Mouse (Mus musculus) midbrain, embryonic 10.5 days (tissue): ENCODE measurements around the gene Xlr5a. TPM values are rescaled to one million over a fixed set of nuclear protein-coding genes. Genes with fewer than 3 reads are reported as not detected.
"Not testable (repeated sequence)": the region's sequence is repeated elsewhere in the genome, so short reads cannot be mapped to it uniquely, and the experiment has no call there.

Experiments
- DNase-seq: peaks from one replicate; pipeline ENCODE4 v3.0.0-alpha.2; 2017; ENCODE audit warnings: low spot score
- H3K27ac ChIP-seq: fragments of 300-500 bp; sonication (generic); replicated peaks from 2 replicates; pipeline ENCODE4 v1.5.1; 2016; ENCODE audit warnings: mild to moderate bottlenecking
- H3K27me3 ChIP-seq: fragments of 300-500 bp; sonication (generic); 2 replicates; pipeline ENCODE4 v1.6.1; 2016; ENCODE audit warnings: low read depth, mild to moderate bottlenecking; ENCODE audit not compliant: poor library complexity, severe bottlenecking
- H3K36me3 ChIP-seq: fragments of 300-500 bp; sonication (generic); 2 replicates; pipeline ENCODE4 v1.6.1; 2016; ENCODE audit warnings: mild to moderate bottlenecking, moderate library complexity
- H3K4me1 ChIP-seq: fragments of 300-500 bp; sonication (generic); 2 replicates; pipeline ENCODE4 v1.6.1; 2016
- H3K4me3 ChIP-seq: fragments of 300-500 bp; sonication (generic); 2 replicates; pipeline ENCODE4 v1.5.1; 2016; ENCODE audit warnings: mild to moderate bottlenecking, moderate library complexity
- H3K9me3 ChIP-seq: fragments of 300-500 bp; sonication (generic); replicated peaks from 2 replicates; pipeline ENCODE4 v1.6.1; 2016; ENCODE audit warnings: mild to moderate bottlenecking
- WGBS: fragments of 180-500 bp; shearing (Covaris S2); methylation state at CpG from one replicate; pipeline ENCODE4 v1.1.7; 2016; 5-methylcytosine and 5-hydroxymethylcytosine counted together
- polyA plus RNA-seq: library from polyadenylated mRNA; unstranded; fragments of >200 nt; fragmentation: Nextera tagmentation; extraction: Ambion mirVana; gene quantifications from 2 replicates; pipeline ENCODE4 v1.2.1, GENCODE M21; 2016

Gene Xlr5a
- polyA plus RNA-seq, 1 experiment from 2014 or later = not detected

DNA sequence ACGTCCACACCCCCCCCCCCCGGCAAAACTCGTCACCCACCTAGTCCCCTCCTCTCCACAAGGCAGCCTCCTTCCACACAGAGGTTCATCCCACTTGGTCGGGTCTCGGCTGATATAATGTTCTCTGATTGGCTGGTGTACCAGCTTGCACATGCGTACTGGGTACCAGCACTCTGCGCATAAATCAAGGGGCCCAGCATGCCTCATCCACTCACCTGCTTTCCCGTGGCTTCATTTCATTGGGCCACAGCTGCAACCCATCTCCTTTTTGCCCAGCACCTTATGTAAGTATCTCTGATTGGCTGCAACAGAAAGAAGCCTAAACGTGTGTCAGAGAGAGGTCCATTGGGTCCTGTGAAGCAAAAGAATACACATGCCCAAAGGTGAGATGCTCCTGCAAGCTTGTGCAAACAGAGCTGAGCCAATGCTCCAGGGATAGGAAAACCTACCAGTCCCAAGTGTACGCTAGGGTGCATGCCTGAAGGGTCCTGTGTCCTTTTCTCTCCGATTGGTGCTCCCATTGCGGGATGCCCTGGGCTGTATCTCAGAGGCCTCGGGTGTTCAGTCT, 195.8 kb downstream of the Xlr5a start, which contains the start of gene Xlr3a:
Gene Xlr3a, minus strand, starts transcription at position 155 of the 568 bp plus-strand sequence.
- 74% methylated on average over 13 of the region's 13 CpGs for WGBS
- not testable (repeated sequence) for DNase-seq

DNA sequence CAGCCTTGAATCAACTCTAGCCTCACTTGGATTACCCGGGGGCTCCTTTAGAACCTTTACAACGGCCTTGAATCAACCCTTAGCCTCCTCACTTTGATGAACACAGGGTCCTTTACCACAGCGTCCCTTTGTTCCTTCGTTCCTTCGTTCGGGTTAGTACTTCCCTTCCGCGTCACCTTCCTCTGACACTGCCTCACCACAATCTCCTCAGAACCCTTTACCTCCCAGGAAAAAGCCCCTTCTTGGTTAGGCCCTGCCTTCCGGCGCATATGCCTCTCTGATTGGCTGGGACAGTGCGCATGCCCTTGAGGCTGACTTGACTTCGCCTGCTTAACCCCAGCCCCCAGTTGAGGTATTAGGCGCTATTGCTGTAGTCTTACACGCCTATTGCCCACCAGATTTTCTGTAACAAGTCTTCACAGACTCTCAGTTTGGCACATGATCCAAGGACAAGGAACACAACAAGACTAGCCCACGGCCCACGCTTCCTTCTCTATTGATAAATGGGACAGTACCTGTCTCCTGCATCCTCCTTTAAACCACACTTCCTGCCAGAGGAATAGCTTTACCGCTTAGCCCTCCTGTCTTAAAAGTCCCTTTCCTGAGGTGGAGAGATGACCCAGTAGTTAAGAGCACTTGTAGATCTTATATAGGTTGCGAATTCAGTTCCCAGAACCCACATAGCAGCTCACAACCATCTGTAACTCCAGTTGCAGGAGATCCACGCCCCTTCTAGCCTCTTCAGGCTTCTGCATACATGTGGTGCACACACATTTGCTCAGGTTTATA, 210.3 kb downstream of the Xlr5a start, which contains the start of gene Xlr4a:
Gene Xlr4a, minus strand, starts transcription at position 212 of the 789 bp plus-strand sequence.
- H3K36me3 ChIP-seq = not testable (repeated sequence)
- 81% methylated on average over 19 of the region's 19 CpGs for WGBS

More for the DNA sequence above, 195.8 kb downstream of the Xlr5a start, which contains the start of gene Xlr3a:
- H3K4me3 ChIP-seq, H3K36me3 ChIP-seq, H3K4me1 ChIP-seq, H3K27me3 ChIP-seq, H3K9me3 ChIP-seq, H3K27ac ChIP-seq: not testable (repeated sequence)

DNA sequence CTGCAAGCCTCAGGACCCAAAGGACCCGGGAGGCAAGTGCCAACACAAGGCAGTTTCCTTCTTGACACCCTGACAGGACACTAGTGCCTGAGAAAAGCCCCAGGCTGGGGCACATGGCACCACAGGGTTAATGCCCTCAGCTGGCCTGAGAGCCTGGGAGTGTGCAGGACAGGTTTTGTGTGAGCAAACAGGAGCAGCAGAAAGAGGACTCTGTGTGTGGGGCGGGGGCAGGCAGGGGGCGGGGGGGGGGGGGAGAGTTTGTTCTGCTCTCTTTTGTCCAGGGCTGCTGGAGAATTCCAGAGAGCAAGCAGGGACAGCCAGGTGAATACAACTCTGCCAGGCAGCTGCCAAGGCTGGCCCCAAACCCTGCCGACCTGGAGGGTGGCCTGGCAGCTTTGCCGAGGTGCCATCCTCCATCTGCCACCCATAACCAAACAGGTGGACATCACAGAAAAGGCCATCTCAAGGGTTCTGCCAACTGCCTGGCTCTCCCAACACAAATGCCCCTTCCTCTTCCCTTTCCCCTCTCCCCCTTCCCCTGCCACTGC, 225.9 kb downstream of the Xlr5a start:
- not testable (repeated sequence) for H3K4me3 ChIP-seq, H3K36me3 ChIP-seq, H3K9me3 ChIP-seq, DNase-seq, H3K27ac ChIP-seq
- Histone ChIP-seq H3K27me3 (peaks cover 29% of the 10 kb centered on the region), H3K4me1 (peaks cover 13% of the 10 kb centered on the region)
- WGBS = 100% methylated on average over 1 of the region's 5 CpGs

More for the DNA sequence above, 210.3 kb downstream of the Xlr5a start, which contains the start of gene Xlr4a:
- not testable (repeated sequence) for H3K4me3 ChIP-seq, H3K9me3 ChIP-seq, DNase-seq, H3K4me1 ChIP-seq, H3K27me3 ChIP-seq, H3K27ac ChIP-seq

DNA sequence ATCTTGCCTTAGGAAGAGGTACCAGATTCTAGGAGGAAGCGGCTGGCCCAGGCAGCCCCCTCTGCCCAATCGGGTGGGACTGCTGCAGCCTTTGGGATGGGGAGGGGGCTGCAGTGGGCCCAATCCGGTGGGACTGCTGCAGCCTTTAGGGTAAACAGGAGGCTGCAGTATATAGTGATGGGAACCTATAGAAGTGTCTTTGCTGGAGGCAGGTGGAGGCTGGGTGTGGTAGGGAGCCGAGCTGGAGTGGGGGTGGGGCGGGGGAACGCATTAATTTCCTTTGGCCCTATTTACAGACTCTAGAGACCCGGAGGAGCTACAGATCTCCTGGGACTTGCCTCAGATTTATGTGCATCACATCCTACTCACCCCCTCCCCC, 228.4 kb downstream of the Xlr5a start, which contains the start of gene Pnma3:
Gene Pnma3, plus strand, starts transcription at position 373 of the 379 bp plus-strand sequence.
- no peaks in the 10 kb centered on the region for H3K36me3 ChIP-seq
- no peaks in the 10 kb centered on the region for H3K9me3 ChIP-seq
- DNase-seq = no peak
- H3K4me3 ChIP-seq = peak within 1 kb of the TSS; percentile 45
- 14% methylated on average over 6 of the region's 7 CpGs for WGBS
- peaks cover 13% of the 10 kb centered on the region for H3K4me1 ChIP-seq
- peaks cover 29% of the 10 kb centered on the region for H3K27me3 ChIP-seq
- H3K27ac ChIP-seq = peak within 1 kb of the TSS; percentile 65; the same call in 1 of the 2 replicates

DNA sequence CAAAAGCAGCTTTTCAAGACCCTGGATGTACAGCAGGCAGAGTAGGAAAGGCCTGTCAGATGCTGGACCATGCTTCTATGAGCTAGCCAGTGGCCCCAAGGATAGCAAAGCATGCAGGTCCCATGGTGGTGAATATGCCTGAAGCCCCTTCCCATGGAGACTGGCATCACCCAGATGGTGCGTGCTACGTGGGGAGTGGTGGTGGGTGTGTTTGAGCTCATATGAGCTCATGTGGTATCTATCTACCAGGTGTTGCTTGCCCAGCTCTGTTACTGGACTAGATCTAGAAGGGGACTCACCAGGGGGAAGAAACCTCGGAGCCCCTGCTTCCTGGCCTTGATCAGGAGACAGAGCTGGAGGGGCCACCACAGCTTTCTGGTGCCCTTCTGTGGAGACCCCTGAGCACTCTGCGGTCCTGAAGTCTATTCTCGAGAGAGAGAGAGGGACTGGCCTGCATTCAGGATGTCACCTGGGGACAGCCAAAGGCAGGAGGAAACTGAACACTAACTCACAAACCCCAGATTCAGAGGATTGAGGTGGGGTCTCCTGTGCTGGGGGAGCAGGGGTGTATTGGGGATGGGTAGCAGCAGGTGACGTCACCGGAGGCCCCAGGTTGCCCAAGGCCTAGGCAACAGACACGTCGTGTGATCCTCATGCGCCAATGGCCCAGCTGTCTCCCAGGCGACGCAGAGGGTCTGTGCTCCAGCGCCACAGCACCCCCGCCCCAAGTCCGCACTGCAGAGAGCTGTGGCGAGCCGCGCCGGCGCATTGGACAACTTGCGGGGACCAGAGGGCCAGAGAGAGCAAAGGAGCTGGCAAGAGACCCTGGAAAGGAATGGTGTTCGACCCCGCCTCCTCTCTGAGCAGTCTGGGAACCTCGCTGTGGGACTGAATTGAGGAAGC, 229.0 kb downstream of the Xlr5a start:
- no peaks in the 10 kb centered on the region for H3K36me3 ChIP-seq
- peak overlapping the region; percentile 45 for H3K4me3 ChIP-seq
- H3K27ac ChIP-seq = peak overlapping the region; percentile 65; the same call in 1 of the 2 replicates
- H3K27me3 ChIP-seq = peaks cover 29% of the 10 kb centered on the region
- H3K9me3 ChIP-seq = no peaks in the 10 kb centered on the region
- 32% methylated on average over 24 of the region's 24 CpGs for WGBS
- peaks cover 13% of the 10 kb centered on the region for H3K4me1 ChIP-seq
- peak; percentile 50 for DNase-seq

DNA sequence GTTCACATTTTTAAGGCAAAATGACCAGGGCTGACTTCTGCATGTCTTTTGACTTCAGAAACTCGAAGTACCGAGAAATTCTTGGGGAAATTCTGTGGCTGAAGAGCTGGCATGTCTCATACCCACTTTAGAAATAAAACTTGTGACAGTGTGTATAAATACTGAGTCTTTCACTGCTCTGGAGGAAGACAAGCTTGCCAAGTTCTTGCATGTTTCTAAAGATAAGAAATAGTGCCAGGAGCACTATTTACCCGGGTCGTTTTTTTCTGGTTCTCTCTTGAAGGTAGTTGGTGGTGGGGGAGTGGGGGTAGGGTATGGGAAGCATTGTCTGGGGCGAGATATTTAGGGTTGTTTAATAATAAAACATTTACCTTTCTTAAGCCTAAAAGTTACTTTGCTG, 230.5 kb downstream of the Xlr5a start:
- Histone ChIP-seq H3K4me3 (no peak overlapping the region), H3K4me1 (peaks cover 13% of the 10 kb centered on the region), H3K27me3 (peaks cover 29% of the 10 kb centered on the region), H3K9me3 (no peaks in the 10 kb centered on the region), H3K36me3 (no peaks in the 10 kb centered on the region), H3K27ac (no peak overlapping the region)
- DNase-seq = no peak
- WGBS = 61% methylated on average over 5 of the region's 5 CpGs

DNA sequence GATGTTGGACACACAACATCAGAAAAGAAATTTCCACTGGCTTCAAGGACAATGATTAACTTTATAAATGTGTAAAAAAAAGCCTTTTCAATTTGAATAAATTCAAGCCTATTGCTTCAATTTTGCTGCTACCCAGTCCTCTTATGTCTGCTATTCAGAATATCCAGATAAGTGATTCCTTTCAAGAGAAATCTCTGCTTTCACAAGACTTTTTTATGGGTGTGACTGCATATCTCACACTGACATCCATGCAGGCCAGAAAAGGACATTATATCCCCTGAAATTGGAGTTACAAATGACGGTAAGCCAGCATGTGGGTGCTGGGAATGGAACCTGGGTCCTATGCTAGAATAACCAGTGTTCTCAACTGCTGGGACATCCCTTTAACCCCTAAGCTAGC, 231.2 kb downstream of the Xlr5a start:
- Histone ChIP-seq H3K36me3 (no peaks in the 10 kb centered on the region), H3K4me3 (no peak overlapping the region)
- WGBS = 78% methylated on average over 1 of the region's 1 CpGs

More for the DNA sequence above, 231.2 kb downstream of the Xlr5a start:
- Histone ChIP-seq H3K9me3 (no peaks in the 10 kb centered on the region), H3K4me1 (peaks cover 13% of the 10 kb centered on the region), H3K27me3 (peaks cover 29% of the 10 kb centered on the region), H3K27ac (no peak overlapping the region)
- DNase-seq = no peak

Other genes starting within 250 kb of the Xlr5a start
- 0.37 and 0.70 TPM in 2 replicates for gene Pnma3, start 228.2 kb downstream of the Xlr5a start, polyA plus RNA-seq
- 0.52 and 0.68 TPM in 2 replicates for gene Xlr4a, start 210.5 kb downstream of the Xlr5a start, polyA plus RNA-seq
- gene Xlr3a, start 195.9 kb downstream of the Xlr5a start, polyA plus RNA-seq = 2.0 and 3.4 TPM in 2 replicates
- 0.12 and 0.29 TPM in 2 replicates for gene Gm14685, start 175.9 kb downstream of the Xlr5a start, polyA plus RNA-seq
- not detected in 2 replicates for gene Xlr5b, start 144.2 kb downstream of the Xlr5a start, polyA plus RNA-seq
- 0.09 TPM in 1 of 2 replicates, not detected in the other for gene DXBay18, start 143.5 kb downstream of the Xlr5a start, polyA plus RNA-seq
- not detected in 2 replicates for gene Spin2d, start 116.0 kb downstream of the Xlr5a start, polyA plus RNA-seq
- 11.0 and 12.2 TPM in 2 replicates for gene Xlr3b, start 100.8 kb downstream of the Xlr5a start, polyA plus RNA-seq
- gene Xlr4b, start 78.6 kb downstream of the Xlr5a start, polyA plus RNA-seq = 0.31 and 0.55 TPM in 2 replicates
- 14.8 and 16.4 TPM in 2 replicates for gene F8a, start 64.7 kb downstream of the Xlr5a start, polyA plus RNA-seq
- not detected in 2 replicates for gene Xlr4c, start 49.8 kb downstream of the Xlr5a start, polyA plus RNA-seq
- not detected in 2 replicates for gene Xlr3c, start 27.6 kb downstream of the Xlr5a start, polyA plus RNA-seq
- gene Xlr5c, start within 50 bp of the Xlr5a start, polyA plus RNA-seq = not detected in 2 replicates
- not detected in 2 replicates for gene Gm45015, start 43.9 kb upstream of the Xlr5a start, polyA plus RNA-seq
- gene Zfp275, start 49.6 kb upstream of the Xlr5a start, polyA plus RNA-seq = 15.3 and 16.3 TPM in 2 replicates
- not detected in 2 replicates for gene Gm18336, start 105.8 kb upstream of the Xlr5a start, polyA plus RNA-seq
- 0.06 and 0.11 TPM in 2 replicates for gene Zfp92, start 118.1 kb upstream of the Xlr5a start, polyA plus RNA-seq
- gene Trex2, start 142.4 kb upstream of the Xlr5a start, polyA plus RNA-seq = not detected in 2 replicates
- 83.6 and 85.0 TPM in 2 replicates for gene Haus7, start 166.1 kb upstream of the Xlr5a start, polyA plus RNA-seq
- 16.4 and 27.9 TPM in 2 replicates for gene Bgn, start 190.6 kb upstream of the Xlr5a start, polyA plus RNA-seq
- gene Atp2b3, start 210.1 kb upstream of the Xlr5a start, polyA plus RNA-seq = 0.17 and 0.19 TPM in 2 replicates